Mouse (Mus musculus) brain, embryonic 14.5 days (tissue): ENCODE data around the gene Farp2. TPM values are rescaled to one million over a fixed set of nuclear protein-coding genes. Genes with fewer than 3 reads are reported as not detected.

Experiments
- DNase-seq: peaks from one replicate; pipeline ENCODE4 v3.0.0-alpha.2; 2011; ENCODE audit warnings: low read depth
- CTCF ChIP-seq: fragments of 200-500 bp; IDR thresholded peaks from 2 replicates; pipeline ENCODE4 v1.5.1; 2012; ENCODE audit warnings: inconsistent platforms, mild to moderate bottlenecking, moderate library complexity, borderline replicate concordance; ENCODE audit not compliant: insufficient read depth, insufficient read length; ENCODE audit errors: extremely low read depth
- POLR2A ChIP-seq: fragments of 200-500 bp; IDR thresholded peaks from 2 replicates; pipeline ENCODE4 v1.6.1; 2012; ENCODE audit warnings: mild to moderate bottlenecking, inconsistent platforms, borderline replicate concordance; ENCODE audit not compliant: poor library complexity, insufficient read depth, insufficient read length, severe bottlenecking; ENCODE audit errors: extremely low read depth
- polyA plus RNA-seq: library from polyadenylated mRNA; depleted of rRNA; stranded (reverse); fragments of >200 nt; gene quantifications from 2 replicates; pipeline ENCODE4 v1.2.3, GENCODE M21; 2012

The Farp2 gene
- polyA plus RNA-seq, 1 experiment = 5.6 TPM

DNA sequence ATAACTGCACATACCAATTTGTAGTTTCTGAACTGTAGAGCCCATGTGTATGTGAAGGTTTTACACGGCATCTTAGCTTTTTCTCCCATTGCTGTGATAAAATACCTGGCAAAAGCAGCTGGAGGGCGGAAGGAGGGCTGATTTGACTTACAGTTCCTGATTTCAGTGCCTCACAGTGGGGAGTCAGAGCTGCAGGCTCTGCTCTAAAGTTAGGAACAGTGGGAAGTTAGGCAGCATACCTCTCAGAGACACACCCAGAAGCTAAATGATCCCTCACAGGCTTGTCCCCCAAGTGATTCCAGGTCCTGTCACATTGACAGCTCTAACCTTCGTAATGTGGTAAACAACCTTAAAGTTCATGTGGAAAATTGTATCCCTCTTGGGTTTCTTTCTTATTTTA, 65.2 kb downstream of the Farp2 start:
- no peak for TF ChIP-seq POLR2A
- TF ChIP-seq CTCF = no peak

DNA sequence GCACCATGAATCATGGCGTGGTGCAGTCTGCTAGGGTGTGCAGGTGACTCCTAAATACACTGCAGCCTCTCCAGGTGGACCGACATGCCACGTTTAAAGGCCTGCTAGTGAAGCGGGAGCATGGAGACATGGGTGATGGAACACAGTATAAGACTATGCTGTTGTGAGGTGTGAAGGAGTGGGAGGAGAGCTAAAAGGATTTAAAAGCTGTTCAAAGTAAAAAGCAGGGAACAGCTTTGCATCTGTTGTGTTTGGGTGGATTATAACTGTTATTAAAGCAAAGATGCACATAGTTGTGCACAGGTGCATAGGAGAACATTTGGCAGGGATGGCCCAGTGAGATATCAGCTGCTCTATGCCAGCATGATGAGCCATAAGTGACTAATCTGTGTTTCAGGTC, 66.0 kb downstream of the Farp2 start:
- no peak for DNase-seq
- no peak for TF ChIP-seq POLR2A
- TF ChIP-seq CTCF = no peak

More for the DNA sequence above, 65.2 kb downstream of the Farp2 start:
- DNase-seq = no peak

DNA sequence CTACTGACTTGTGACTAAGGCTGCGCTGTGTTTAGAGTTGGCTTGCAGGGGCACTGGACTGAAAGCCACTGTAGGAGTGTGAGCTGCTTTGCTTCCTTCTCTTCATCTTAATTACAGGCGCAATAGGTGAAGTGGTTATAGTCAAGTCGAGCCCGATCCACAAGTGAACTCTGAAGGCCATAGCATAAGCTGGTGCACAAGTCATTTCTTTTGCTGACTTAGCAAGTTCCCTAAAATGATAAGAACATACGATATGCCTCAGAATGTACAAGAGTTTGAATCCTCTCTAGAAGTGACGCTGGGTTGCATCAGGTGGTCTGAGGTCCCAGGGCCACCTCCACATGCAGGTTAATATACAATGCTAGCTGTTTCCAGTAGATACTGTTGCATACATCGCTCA, 69.7 kb downstream of the Farp2 start:
- DNase-seq = no peak
- TF ChIP-seq CTCF (no peak), POLR2A (no peak)

DNA sequence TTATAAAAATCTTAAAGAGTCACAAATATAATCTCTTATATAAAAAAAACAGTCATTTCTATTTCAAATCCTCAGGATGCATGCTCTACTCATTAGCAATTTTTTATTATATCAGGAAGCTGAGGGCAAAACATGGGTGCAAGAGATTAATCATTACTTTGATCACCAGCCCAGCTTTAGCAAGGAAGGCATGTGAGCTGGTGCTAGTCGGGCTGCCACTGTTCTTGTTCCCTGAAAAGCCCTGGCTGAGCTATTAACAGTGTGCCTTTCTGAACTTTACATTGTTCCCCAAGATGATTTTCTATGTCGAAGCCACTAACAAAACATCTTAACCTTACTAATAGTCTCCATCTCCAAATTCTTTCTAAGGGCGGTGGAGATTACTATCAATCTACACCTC, 76.5 kb downstream of the Farp2 start:
- no peak for DNase-seq

DNA sequence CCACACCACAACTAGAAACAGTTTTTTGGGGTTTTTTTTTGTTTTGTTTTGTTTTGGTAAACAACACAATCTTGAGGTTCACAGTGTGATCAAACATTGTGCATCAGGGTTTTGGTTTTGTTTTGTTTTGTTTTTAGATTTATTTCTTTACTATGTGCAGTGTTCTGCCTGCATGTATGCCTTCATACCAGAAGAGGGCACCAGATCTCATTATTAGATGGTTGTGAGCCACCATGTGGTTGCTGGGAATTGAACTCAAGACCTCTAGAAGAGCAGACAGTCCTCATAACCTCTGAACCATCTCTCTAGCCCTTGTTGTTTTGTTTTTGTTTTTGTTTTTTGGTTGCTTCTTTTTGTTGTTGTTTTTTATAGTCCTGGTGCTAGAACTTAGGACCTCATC, 82.1 kb downstream of the Farp2 start:
- no peak for DNase-seq
- no peak for TF ChIP-seq CTCF
- TF ChIP-seq POLR2A = no peak

More for the DNA sequence above, 76.5 kb downstream of the Farp2 start:
- no peak for TF ChIP-seq POLR2A
- no peak for TF ChIP-seq CTCF

DNA sequence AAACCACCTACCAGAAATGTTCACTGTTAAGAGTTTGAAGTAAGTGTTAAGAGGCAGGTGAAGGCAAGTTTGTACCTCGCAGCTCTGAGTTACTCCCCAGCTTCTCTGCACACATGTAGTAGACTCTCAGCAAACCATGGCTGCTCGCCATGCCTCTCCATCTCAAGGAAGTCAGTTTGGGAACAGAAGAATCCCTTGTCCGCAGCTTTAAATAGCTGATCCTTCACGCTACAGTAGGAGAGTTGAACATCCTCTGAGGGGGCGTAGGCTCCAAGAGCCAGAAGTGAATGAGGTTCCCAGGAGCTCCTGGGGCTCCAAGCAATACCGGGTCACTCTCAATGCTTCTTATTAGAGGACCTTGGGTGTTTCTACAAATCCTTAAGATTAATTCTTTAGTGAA, 84.0 kb downstream of the Farp2 start:
- no peak for TF ChIP-seq POLR2A
- no peak for TF ChIP-seq CTCF
- no peak for DNase-seq

DNA sequence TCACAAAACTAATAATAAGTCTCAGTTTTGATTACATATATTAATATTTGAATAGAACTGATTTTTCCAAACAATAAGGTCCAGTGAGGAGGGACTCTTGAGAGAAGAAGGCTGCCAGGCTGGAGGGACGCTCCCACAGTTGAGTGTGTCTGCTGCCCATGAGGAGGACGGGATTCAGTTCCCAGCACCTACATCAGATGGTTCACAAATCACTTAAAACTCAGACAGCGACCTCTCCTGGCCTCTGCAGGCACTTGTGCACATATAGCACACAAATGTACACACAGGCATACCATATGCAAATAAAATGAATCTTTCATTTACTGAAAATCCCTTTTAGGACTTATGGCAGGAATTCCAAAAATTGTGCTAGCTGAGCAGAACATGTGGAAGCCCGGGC, 91.0 kb downstream of the Farp2 start:
- TF ChIP-seq POLR2A (no peak), CTCF (no peak)
- no peak for DNase-seq

DNA sequence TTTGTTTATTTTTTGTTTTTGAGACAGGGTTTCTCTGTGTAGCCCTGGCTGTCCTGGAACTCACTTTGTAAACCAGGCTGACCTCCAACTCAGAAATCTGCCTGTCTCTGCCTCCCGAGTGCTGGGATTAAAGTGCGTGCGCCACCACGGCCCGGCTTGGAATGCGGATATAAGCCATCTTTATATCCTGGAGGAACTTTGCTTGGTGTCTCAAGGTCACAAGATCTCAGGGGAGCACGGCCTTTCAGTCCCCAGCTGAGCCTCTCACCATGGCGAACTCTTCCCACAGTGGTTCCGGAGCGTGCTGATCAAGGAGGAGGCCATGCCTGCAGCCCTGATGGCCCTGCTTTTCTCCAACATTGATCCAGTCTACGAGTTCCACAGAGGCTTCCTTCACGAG, 92.0 kb downstream of the Farp2 start:
- no peak for TF ChIP-seq POLR2A
- no peak for DNase-seq

DNA sequence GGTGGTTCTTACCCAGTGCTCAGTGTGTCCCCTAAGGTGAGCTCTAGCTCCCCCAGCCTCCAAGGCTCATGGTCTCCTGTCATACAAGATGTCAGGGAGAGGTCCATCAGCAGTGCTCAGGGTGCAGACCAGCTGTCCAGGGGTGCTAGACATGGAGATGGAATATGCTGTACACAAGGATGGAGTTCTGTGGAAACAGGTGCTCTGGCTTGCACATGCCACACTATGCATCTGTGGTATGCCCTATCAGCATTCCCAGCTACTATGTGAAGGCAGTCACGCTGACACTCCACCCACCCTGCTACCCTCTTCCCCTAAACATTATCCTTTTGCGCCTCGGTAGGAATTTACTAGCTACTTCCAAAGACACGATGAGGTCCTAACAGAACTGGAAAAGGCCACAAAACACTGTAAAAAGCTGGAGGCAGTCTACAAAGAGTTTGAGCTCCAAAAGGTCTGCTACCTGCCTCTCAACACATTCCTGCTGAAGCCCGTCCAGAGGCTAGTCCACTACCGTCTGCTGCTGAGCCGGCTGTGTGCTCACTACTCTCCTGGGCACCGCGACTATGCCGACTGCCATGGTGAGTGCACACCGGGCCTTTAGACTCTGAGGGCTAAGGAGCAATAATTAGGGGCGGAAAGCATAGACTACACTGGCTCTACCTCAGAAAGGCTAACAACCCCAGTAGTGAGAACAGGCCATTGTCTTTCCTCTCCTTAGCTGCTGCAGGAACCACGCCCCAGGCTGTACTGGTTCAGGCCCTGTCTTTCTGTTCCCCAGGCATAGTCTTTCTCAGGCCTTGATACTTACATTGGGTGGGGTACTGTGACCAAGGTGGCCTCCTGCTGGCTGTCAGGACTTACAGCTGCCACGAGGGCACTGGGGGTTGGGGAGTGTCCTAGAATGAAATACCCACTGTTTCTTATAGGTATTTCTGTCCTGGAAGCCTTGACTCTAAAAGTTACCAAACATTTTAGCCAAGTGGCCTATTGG, 95.5 kb downstream of the Farp2 start:
- TF ChIP-seq CTCF (no peak), POLR2A (no peak)
- DNase-seq = no peak

DNA sequence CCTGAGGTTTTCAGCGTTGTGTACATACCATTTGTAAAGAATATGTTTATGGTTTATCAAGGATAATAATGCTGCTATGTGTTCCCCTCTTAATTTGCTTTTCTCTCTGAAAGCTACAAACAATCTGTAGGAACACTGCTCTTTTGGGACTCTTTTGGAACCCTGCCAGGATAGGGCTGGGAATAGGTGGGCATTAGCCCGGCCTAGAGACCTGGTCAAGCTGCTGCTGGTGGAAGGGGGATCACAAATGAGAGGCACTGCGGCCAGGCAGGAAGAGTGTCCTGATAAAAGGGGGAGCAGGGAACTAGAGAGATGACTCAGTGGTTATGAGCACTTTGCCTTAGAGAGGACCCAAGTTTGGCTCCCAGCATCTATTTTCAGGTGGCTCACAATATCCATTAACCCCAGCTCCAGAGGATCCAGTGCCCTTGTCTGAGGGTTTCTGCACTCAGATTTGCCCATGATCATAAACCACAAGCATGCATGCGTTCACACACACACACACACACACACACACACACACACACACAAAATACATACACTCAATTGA, 96.9 kb downstream of the Farp2 start:
- TF ChIP-seq CTCF = no peak
- TF ChIP-seq POLR2A = no peak
- DNase-seq = no peak

DNA sequence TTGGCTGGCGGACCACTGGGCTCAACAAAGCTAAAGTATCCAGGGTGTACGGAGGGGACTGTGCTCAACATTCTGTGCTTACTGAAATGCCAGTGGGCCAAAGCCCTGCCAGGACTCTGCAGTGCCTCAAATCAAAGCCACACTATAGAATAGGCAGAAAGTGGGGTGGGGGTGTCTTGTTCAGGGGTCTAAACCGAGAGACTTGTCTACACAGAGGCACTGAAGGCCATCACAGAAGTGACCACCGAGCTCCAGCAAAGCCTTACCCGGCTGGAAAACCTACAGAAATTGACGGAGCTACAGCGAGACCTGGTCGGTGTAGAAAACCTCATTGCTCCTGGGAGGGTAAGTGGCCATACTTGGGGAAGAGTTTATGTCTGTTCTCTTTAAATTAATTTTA, 97.9 kb downstream of the Farp2 start:
- TF ChIP-seq CTCF (no peak), POLR2A (no peak)
- no peak for DNase-seq
